ENCODE assay signal across 7 mouse cellular contexts in genomic region chr17:29032274-29033069, GRCm38 (mm10). TPM values are rescaled to one million over a fixed set of nuclear protein-coding genes. Genes with fewer than 3 reads are reported as not detected.
DNase-seq lines count a peak whose midpoint lies in the region; ATAC-seq lines count a peak whose summit lies in the region.

TSS of gene Srsf3 (plus strand) at chr17:29032628.

- H3K4me3 ChIP-seq in intestine, embryonic 15.5 days (replicated peaks) = peak within 1 kb of the TSS; percentile 63
- peak within 1 kb of the TSS; percentile 89 for H3K4me3 ChIP-seq in midbrain, embryonic 10.5 days

- no peaks in the 10 kb centered on the region for H3K27me3 ChIP-seq in intestine, embryonic 15.5 days (replicated peaks)
- no peaks in the 10 kb centered on the region for H3K27me3 ChIP-seq in midbrain, embryonic 10.5 days (ENCODE audit: low read depth, poor library complexity, severe bottlenecking)

- under 1% methylated on average over 77 of the region's 77 CpGs for WGBS in intestine, embryonic 15.5 days
- WGBS in midbrain, embryonic 10.5 days = under 1% methylated on average over 77 of the region's 77 CpGs

- H3K4me1 ChIP-seq in intestine, embryonic 15.5 days (replicated peaks) = peaks cover 6% of the 10 kb centered on the region; the same call in 1 of the 2 replicates
- peaks cover 32% of the 10 kb centered on the region for H3K4me1 ChIP-seq in midbrain, embryonic 10.5 days

- DNase-seq in adrenal gland, adult 18-20 months (ENCODE audit: low spot score in 2 of 2) = peak; percentile 97 to 98
- peak; percentile 100 for DNase-seq in embryo, embryonic 11 days
- peak; percentile 97 to 98 for DNase-seq in gastrocnemius, postnatal 36 days
- DNase-seq in left cerebral cortex, postnatal 25 days (ENCODE audit: low spot score in 2 of 2) = peak; percentile 99 to 100
- DNase-seq in midbrain, embryonic 10.5 days (ENCODE audit: low spot score) = peak; percentile 100
- DNase-seq in right cerebral cortex, postnatal 4 days = peak; percentile 98

- intact Hi-C loops in gastrocnemius, postnatal 36 days (cut with DNase I) = no loop called here
- intact Hi-C loops in left cerebral cortex, postnatal 25 days (cut with DNase I) = no loop called here

- H3K27ac ChIP-seq in intestine, embryonic 15.5 days = peak within 1 kb of the TSS; percentile 98
- peak within 1 kb of the TSS; percentile 99 for H3K27ac ChIP-seq in midbrain, embryonic 10.5 days (replicated peaks)

- peak within 1 kb of the TSS; percentile 84 for H3K4me2 ChIP-seq in intestine, embryonic 15.5 days (replicated peaks)

- peak within 1 kb of the TSS; percentile 89 for H3K9ac ChIP-seq in intestine, embryonic 15.5 days

- peak; percentile 99 for ATAC-seq in intestine, embryonic 15.5 days

- H3K9me3 ChIP-seq in intestine, embryonic 15.5 days = no peaks in the 10 kb centered on the region
- H3K9me3 ChIP-seq in midbrain, embryonic 10.5 days (replicated peaks) = no peaks in the 10 kb centered on the region

- H3K36me3 ChIP-seq in intestine, embryonic 15.5 days = peaks cover 11% of the 10 kb centered on the region
- H3K36me3 ChIP-seq in midbrain, embryonic 10.5 days = peaks cover 36% of the 10 kb centered on the region

RNA-seq across cellular contexts. Expression of gene Srsf3, which starts in this region (rescaled TPM):
- 100 to 1,000 TPM; 113 to 119 TPM for total RNA-seq in adrenal gland, adult 18-20 months (2021)
- total RNA-seq in gastrocnemius, postnatal 36 days (2021) = 10 to 100 TPM; 32.6 to 42.1 TPM
- polyA plus RNA-seq in intestine, embryonic 15.5 days (2015; fragmentation: Nextera tagmentation; extraction: Ambion mirVana) = 485 and 544 TPM in 2 replicates
- total RNA-seq in left cerebral cortex, postnatal 25 days (2021) = 100 to 1,000 TPM; 113 to 117 TPM
- polyA plus RNA-seq in midbrain, embryonic 10.5 days (2016; fragmentation: Nextera tagmentation; extraction: Ambion mirVana) = 789 and 839 TPM in 2 replicates

Comparison
In these comparisons a context has a peak if more than half of its experiments do, and no peak if none do; other contexts are left out.
1. Peak in every context shown above with its lines: DNase-seq, ATAC-seq, H3K4me3 ChIP-seq and H3K27ac ChIP-seq.